Mouse (Mus musculus): ENCODE measurements around the gene Fa2h.

GRCm38 (mm10) chr8:111325222-111325790 is 68.3 kb downstream of the Fa2h start:
- TF ChIP-seq POLR2A (IDR thresholded peaks at IDR 0.05; ENCODE audit: insufficient read depth, low read length) (no peak), EP300 (IDR thresholded peaks at IDR 0.05; ENCODE audit: insufficient read depth, low read depth, low read length) (no peak), CTCF (IDR thresholded peaks at IDR 0.05; ENCODE audit: low read depth, low read length) (no peak)
